Mouse (Mus musculus) testis, adult 2 months (tissue): ENCODE results near the gene Eid3. TPM values are rescaled to one million over a fixed set of nuclear protein-coding genes. Genes with fewer than 3 reads are reported as not detected.

ENCODE experiments used
- H3K27ac ChIP-seq: fragments of 200-500 bp; 2 replicates; pipeline ENCODE4 v1.5.1; 2012; ENCODE audit warnings: low read depth, low read length; ENCODE audit not compliant: control insufficient read depth, insufficient read depth
- H3K27me3 ChIP-seq: fragments of 200-500 bp; 2 replicates; pipeline ENCODE4 v1.6.1; 2012; ENCODE audit warnings: mild to moderate bottlenecking, low read length, moderate library complexity; ENCODE audit not compliant: control insufficient read depth, insufficient read depth
- H3K36me3 ChIP-seq: fragments of 200-500 bp; 2 replicates; pipeline ENCODE4 v1.6.1; 2012; ENCODE audit warnings: mild to moderate bottlenecking, low read length; ENCODE audit not compliant: control insufficient read depth, insufficient read depth
- H3K4me1 ChIP-seq: fragments of 200-500 bp; 2 replicates; pipeline ENCODE4 v1.6.1; 2012; ENCODE audit warnings: low read length; ENCODE audit not compliant: control insufficient read depth, insufficient read depth
- H3K4me3 ChIP-seq: fragments of 200-500 bp; 2 replicates; pipeline ENCODE4 v1.5.1; 2012; ENCODE audit warnings: low read depth, mild to moderate bottlenecking, low read length, moderate library complexity, mixed read lengths; ENCODE audit not compliant: control insufficient read depth
- CTCF ChIP-seq: fragments of 200-500 bp; IDR thresholded peaks from 2 replicates; pipeline ENCODE4 v1.5.1; 2012; ENCODE audit warnings: low read depth, mild to moderate bottlenecking, inconsistent platforms, low read length, moderate library complexity; ENCODE audit not compliant: control insufficient read depth, insufficient read depth, insufficient replicate concordance
- POLR2A ChIP-seq: fragments of 200-500 bp; IDR thresholded peaks from 2 replicates; pipeline ENCODE4 v1.6.1; 2012; ENCODE audit warnings: low read depth, mild to moderate bottlenecking, inconsistent platforms, low read length, moderate library complexity; ENCODE audit not compliant: control insufficient read depth
- polyA plus RNA-seq: library from polyadenylated mRNA; depleted of rRNA; stranded (reverse); fragments of >200 nt; gene quantifications from 2 replicates; pipeline ENCODE4 v1.2.3, GENCODE M21; 2012

Gene Eid3
- polyA plus RNA-seq, 1 experiment, result 281 TPM

DNA sequence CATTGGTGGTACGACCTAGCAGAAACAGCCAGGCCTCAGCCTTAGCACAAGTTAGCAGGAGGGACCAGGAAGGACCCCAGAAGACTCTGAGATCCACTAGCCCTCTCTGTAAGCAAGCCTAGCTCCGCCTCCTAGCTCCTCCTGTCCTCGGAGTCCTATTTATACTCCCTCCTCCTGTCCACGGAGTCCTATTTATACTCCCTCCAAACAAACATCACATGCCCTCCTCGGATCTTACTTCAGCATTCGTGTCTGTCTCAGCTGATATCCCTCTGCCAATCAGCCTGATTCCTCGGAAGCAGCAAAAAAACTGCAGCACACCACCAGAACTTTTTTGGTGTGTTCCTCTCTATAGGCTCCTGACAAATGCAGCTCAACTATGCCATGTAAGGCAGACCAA is 32.5 kb downstream of the Eid3 start:
- H3K36me3 ChIP-seq, result no peaks in the 10 kb centered on the region
- no peak for TF ChIP-seq POLR2A
- no peak for TF ChIP-seq CTCF

GRCm38 (mm10) chr10:82899810-82900421 is 33.5 kb downstream of the Eid3 start:
- H3K4me1 ChIP-seq, result peaks cover 10% of the 10 kb centered on the region
- H3K36me3 ChIP-seq, result no peaks in the 10 kb centered on the region
- H3K4me3 ChIP-seq, result peak overlapping the region; percentile 71
- peak overlapping the region; percentile 34; the same call in 1 of the 2 replicates for H3K27ac ChIP-seq
- TF ChIP-seq POLR2A (peak; percentile 18; the same call in 1 of the 2 replicates), CTCF (no peak)
- no peaks in the 10 kb centered on the region for H3K27me3 ChIP-seq

More for the DNA sequence above, 32.5 kb downstream of the Eid3 start:
- no peak overlapping the region for H3K27ac ChIP-seq
- peaks cover 10% of the 10 kb centered on the region for H3K4me1 ChIP-seq
- no peaks in the 10 kb centered on the region for H3K27me3 ChIP-seq
- H3K4me3 ChIP-seq, result no peak overlapping the region

DNA sequence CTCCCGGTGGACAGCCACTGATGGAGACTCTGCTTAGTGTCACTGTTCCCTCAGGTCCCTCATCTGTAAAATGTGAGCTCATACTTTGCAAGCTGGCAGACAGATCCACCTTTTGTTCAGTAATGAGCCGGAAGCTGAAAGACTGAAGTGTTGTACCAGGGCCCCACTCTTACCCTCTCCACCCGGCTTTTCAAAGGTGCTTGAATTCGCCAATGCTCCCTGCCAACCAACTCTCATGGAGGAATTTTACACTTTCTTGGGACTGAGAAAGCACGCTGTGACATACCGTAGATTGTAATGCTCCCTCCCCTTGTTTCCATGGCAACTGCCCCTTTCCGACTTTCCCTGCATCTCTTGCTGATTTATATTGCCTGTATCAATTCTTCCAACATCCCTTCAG is 34.1 kb downstream of the Eid3 start:
- Histone ChIP-seq H3K4me1 (peaks cover 10% of the 10 kb centered on the region), H3K27me3 (no peaks in the 10 kb centered on the region), H3K36me3 (no peaks in the 10 kb centered on the region), H3K4me3 (peak overlapping the region; percentile 71), H3K27ac (peak overlapping the region; percentile 26; the same call in 1 of the 2 replicates)
- TF ChIP-seq POLR2A (no peak), CTCF (no peak)

DNA sequence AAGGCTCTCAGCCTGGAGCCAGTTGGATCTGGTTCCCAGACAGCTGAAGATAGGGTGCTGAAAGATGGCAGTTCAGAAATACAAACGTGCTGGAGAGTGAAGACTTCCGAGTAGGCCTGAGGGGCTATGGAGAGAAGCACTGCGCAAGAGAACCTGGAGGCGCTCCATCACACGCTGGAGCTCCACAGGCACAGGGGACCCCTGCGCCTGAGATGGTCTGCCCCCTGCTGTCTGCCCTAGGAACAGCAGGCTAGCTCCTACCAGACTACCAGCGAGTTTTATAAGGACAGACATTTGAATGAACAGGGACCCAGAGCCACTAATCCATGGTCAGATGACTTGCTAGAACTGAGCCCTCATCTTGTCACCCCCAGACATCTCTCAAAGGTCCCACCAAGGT is 35.0 kb downstream of the Eid3 start:
- H3K4me3 ChIP-seq, result peak overlapping the region; percentile 52
- peaks cover 10% of the 10 kb centered on the region for H3K4me1 ChIP-seq
- no peaks in the 10 kb centered on the region for H3K36me3 ChIP-seq
- TF ChIP-seq POLR2A, result no peak
- peak; percentile 92 for TF ChIP-seq CTCF
- H3K27ac ChIP-seq, result no peak overlapping the region
- no peaks in the 10 kb centered on the region for H3K27me3 ChIP-seq

DNA sequence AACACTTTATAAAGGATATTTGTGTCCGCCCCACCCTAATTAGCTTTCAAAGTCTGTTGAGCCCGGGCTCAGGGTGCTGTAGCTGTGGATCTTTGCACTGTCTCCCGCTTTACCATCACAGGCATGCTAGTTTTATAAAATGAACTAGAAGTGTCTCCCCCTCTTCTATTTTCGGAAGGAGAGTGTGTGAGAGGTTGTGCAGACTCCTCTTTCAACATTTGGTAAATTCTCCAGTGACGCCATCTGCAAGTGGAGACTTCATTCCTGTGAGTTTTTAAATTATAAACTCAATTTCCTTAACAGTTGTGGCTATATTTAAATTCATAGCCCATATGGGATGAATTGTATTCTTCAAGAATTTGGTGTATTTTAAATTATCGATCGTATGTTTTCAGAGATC is 42.1 kb downstream of the Eid3 start:
- TF ChIP-seq POLR2A (no peak), CTCF (no peak)
- Histone ChIP-seq H3K27me3 (no peaks in the 10 kb centered on the region), H3K4me3 (no peak overlapping the region), H3K27ac (no peak overlapping the region), H3K4me1 (peaks cover 2% of the 10 kb centered on the region; the same call in 1 of the 2 replicates), H3K36me3 (no peaks in the 10 kb centered on the region)

DNA sequence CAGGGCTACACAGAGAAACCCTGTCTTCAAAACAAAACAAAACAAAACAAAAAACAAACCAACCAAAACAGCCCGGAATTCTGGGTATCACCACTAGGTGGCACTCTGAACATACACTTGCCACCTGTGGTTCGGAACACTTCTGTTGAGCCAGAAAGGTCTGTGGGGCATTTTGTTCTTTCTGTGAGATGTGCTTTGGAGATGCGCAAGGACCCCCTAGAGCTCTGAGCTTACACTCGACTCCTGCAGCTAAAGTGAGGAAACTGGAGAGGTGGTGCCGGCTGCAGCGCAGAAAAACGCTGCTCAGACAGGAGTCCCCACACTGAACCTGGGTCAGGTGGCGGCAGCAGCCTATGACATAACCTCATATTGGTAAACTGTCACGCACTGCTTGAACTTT is 43.0 kb downstream of the Eid3 start:
- H3K4me3 ChIP-seq, result no peak overlapping the region
- H3K36me3 ChIP-seq, result no peaks in the 10 kb centered on the region
- H3K27me3 ChIP-seq, result no peaks in the 10 kb centered on the region
- H3K27ac ChIP-seq, result no peak overlapping the region
- H3K4me1 ChIP-seq, result peaks cover 2% of the 10 kb centered on the region; the same call in 1 of the 2 replicates
- TF ChIP-seq POLR2A (no peak), CTCF (peak; percentile 51; the same call in 1 of the 2 replicates)

GRCm38 (mm10) chr10:82910198-82910597 is 43.8 kb downstream of the Eid3 start:
- Histone ChIP-seq H3K27me3 (no peaks in the 10 kb centered on the region), H3K36me3 (no peaks in the 10 kb centered on the region), H3K27ac (no peak overlapping the region), H3K4me1 (peaks cover 2% of the 10 kb centered on the region; the same call in 1 of the 2 replicates), H3K4me3 (no peak overlapping the region)
- no peak for TF ChIP-seq POLR2A
- peak; percentile 70; the same call in 1 of the 2 replicates for TF ChIP-seq CTCF

GRCm38 (mm10) chr10:82913238-82913637 is 46.8 kb downstream of the Eid3 start:
- Histone ChIP-seq H3K27me3 (no peaks in the 10 kb centered on the region), H3K36me3 (no peaks in the 10 kb centered on the region), H3K27ac (no peak overlapping the region), H3K4me3 (no peak overlapping the region), H3K4me1 (peaks cover 2% of the 10 kb centered on the region; the same call in 1 of the 2 replicates)
- TF ChIP-seq CTCF, result no peak
- no peak for TF ChIP-seq POLR2A
